Mouse (Mus musculus): Measurements from ENCODE around the gene Abcb4. TPM values are rescaled to one million over a fixed set of nuclear protein-coding genes. Genes with fewer than 3 reads are reported as not detected.
"Not testable (repeated sequence)": the region's sequence is repeated elsewhere in the genome, so short reads cannot be mapped to it uniquely, and the experiment has no call there.

Abcb4 gene
- polyA plus RNA-seq, 1 experiment from 2014 or later = 9.0 TPM

- no peaks in the 10 kb centered on the region for H3K79me2 ChIP-seq (ENCODE audit: inconsistent target)
- WGBS (ENCODE audit: missing documents) = 3% methylated on average over 15 of the region's 15 CpGs
- peak overlapping the region; percentile 43 for H3K4me3 ChIP-seq (ENCODE audit: inconsistent target)
- peak overlapping the region; percentile 70 for H3K27ac ChIP-seq
- no peaks in the 10 kb centered on the region for H3K36me3 ChIP-seq (ENCODE audit: inconsistent target)
These were observed 548 bp downstream of the Abcb4 start for GRCm38 (mm10) chr5:8894104-8894425.

- whole genome bisulfite sequencing (ENCODE audit: missing documents) = 39% methylated on average over 15 of the region's 15 CpGs
- peak overlapping the region; percentile 43 for H3K4me3 ChIP-seq (ENCODE audit: inconsistent target)
- no peaks in the 10 kb centered on the region for H3K36me3 ChIP-seq (ENCODE audit: inconsistent target)
- no peaks in the 10 kb centered on the region for H3K79me2 ChIP-seq (ENCODE audit: inconsistent target)
- peak overlapping the region; percentile 70 for H3K27ac ChIP-seq
These were observed 1.3 kb downstream of the Abcb4 start for GRCm38 (mm10) chr5:8894641-8895490.

GRCm38 (mm10) chr5:8896198-8896597, 2.7 kb downstream of the Abcb4 start:
- no peak overlapping the region for H3K27ac ChIP-seq
- no peaks in the 10 kb centered on the region for H3K79me2 ChIP-seq (ENCODE audit: inconsistent target)
- no peaks in the 10 kb centered on the region for H3K36me3 ChIP-seq (ENCODE audit: inconsistent target)
- no peak overlapping the region for H3K4me3 ChIP-seq (ENCODE audit: inconsistent target)
- WGBS (ENCODE audit: missing documents) = no CpG with 5 or more reads among the region's 1 CpGs

- Histone ChIP-seq H3K79me2 (ENCODE audit: inconsistent target) (no peaks in the 10 kb centered on the region), H3K36me3 (ENCODE audit: inconsistent target) (no peaks in the 10 kb centered on the region), H3K27ac (no peak overlapping the region), H3K4me3 (ENCODE audit: inconsistent target) (no peak overlapping the region)
- 100% methylated on average over 3 of the region's 3 CpGs for WGBS (ENCODE audit: missing documents)
These were observed 4.7 kb downstream of the Abcb4 start for GRCm38 (mm10) chr5:8898246-8898645.

- H3K79me2 ChIP-seq (ENCODE audit: inconsistent target) = no peaks in the 10 kb centered on the region
- WGBS (ENCODE audit: missing documents) = 89% methylated on average over 1 of the region's 1 CpGs
- H3K27ac ChIP-seq = no peak overlapping the region
- no peaks in the 10 kb centered on the region for H3K36me3 ChIP-seq (ENCODE audit: inconsistent target)
- no peak overlapping the region for H3K4me3 ChIP-seq (ENCODE audit: inconsistent target)
These were observed 7.5 kb downstream of the Abcb4 start for GRCm38 (mm10) chr5:8901001-8901400.

GRCm38 (mm10) chr5:8902141-8902817, 8.8 kb downstream of the Abcb4 start:
- no peaks in the 10 kb centered on the region for H3K36me3 ChIP-seq (ENCODE audit: inconsistent target)
- H3K4me3 ChIP-seq (ENCODE audit: inconsistent target) = no peak overlapping the region
- H3K79me2 ChIP-seq (ENCODE audit: inconsistent target) = no peaks in the 10 kb centered on the region
- 89% methylated on average over 6 of the region's 6 CpGs for WGBS (ENCODE audit: missing documents)
- no peak overlapping the region for H3K27ac ChIP-seq

GRCm38 (mm10) chr5:8904539-8904938, 11.0 kb downstream of the Abcb4 start:
- H3K79me2 ChIP-seq (ENCODE audit: inconsistent target) = no peaks in the 10 kb centered on the region
- no peak overlapping the region for H3K4me3 ChIP-seq (ENCODE audit: inconsistent target)
- no peaks in the 10 kb centered on the region for H3K36me3 ChIP-seq (ENCODE audit: inconsistent target)
- no peak overlapping the region for H3K27ac ChIP-seq
- WGBS (ENCODE audit: missing documents) = 91% methylated on average over 6 of the region's 6 CpGs

GRCm38 (mm10) chr5:8911567-8912198, 18.2 kb downstream of the Abcb4 start:
- WGBS (ENCODE audit: missing documents) = 24% methylated on average over 7 of the region's 8 CpGs
- Histone ChIP-seq H3K79me2 (ENCODE audit: inconsistent target) (no peaks in the 10 kb centered on the region), H3K4me3 (ENCODE audit: inconsistent target) (no peak overlapping the region), H3K27ac (no peak overlapping the region), H3K36me3 (ENCODE audit: inconsistent target) (no peaks in the 10 kb centered on the region)

- no peak overlapping the region for H3K4me3 ChIP-seq (ENCODE audit: inconsistent target)
- H3K36me3 ChIP-seq (ENCODE audit: inconsistent target) = no peaks in the 10 kb centered on the region
- WGBS (ENCODE audit: missing documents) = 69% methylated on average over 2 of the region's 2 CpGs
- no peaks in the 10 kb centered on the region for H3K79me2 ChIP-seq (ENCODE audit: inconsistent target)
- no peak overlapping the region for H3K27ac ChIP-seq
These were observed 22.9 kb downstream of the Abcb4 start for GRCm38 (mm10) chr5:8916400-8916799.

GRCm38 (mm10) chr5:8917069-8917468, 23.6 kb downstream of the Abcb4 start:
- H3K79me2 ChIP-seq (ENCODE audit: inconsistent target) = no peaks in the 10 kb centered on the region
- no peak overlapping the region for H3K4me3 ChIP-seq (ENCODE audit: inconsistent target)
- WGBS (ENCODE audit: missing documents) = 0% methylated on average over 6 of the region's 6 CpGs
- no peak overlapping the region for H3K27ac ChIP-seq
- H3K36me3 ChIP-seq (ENCODE audit: inconsistent target) = no peaks in the 10 kb centered on the region

GRCm38 (mm10) chr5:8928440-8928839, 34.9 kb downstream of the Abcb4 start:
- H3K27ac ChIP-seq = no peak overlapping the region
- no peaks in the 10 kb centered on the region for H3K36me3 ChIP-seq (ENCODE audit: inconsistent target)
- WGBS (ENCODE audit: missing documents) = 96% methylated on average over 9 of the region's 9 CpGs
- no peaks in the 10 kb centered on the region for H3K79me2 ChIP-seq (ENCODE audit: inconsistent target)
- H3K4me3 ChIP-seq (ENCODE audit: inconsistent target) = no peak overlapping the region

GRCm38 (mm10) chr5:8937965-8938364, 44.4 kb downstream of the Abcb4 start:
- H3K27ac ChIP-seq = no peak overlapping the region
- 51% methylated on average over 7 of the region's 7 CpGs for WGBS (ENCODE audit: missing documents)
- H3K4me3 ChIP-seq (ENCODE audit: inconsistent target) = no peak overlapping the region
- H3K79me2 ChIP-seq (ENCODE audit: inconsistent target) = no peaks in the 10 kb centered on the region
- no peaks in the 10 kb centered on the region for H3K36me3 ChIP-seq (ENCODE audit: inconsistent target)

- not testable (repeated sequence) for H3K36me3 ChIP-seq (ENCODE audit: inconsistent target); H3K4me3 ChIP-seq (ENCODE audit: inconsistent target); H3K27ac ChIP-seq; H3K79me2 ChIP-seq (ENCODE audit: inconsistent target)
- WGBS (ENCODE audit: missing documents) = no CpG with 5 or more reads among the region's 1 CpGs
These were observed 47.7 kb downstream of the Abcb4 start for GRCm38 (mm10) chr5:8941266-8941665.

- Histone ChIP-seq H3K79me2 (ENCODE audit: inconsistent target) (no peaks in the 10 kb centered on the region), H3K36me3 (ENCODE audit: inconsistent target) (no peaks in the 10 kb centered on the region), H3K27ac (no peak overlapping the region), H3K4me3 (ENCODE audit: inconsistent target) (no peak overlapping the region)
- 52% methylated on average over 3 of the region's 3 CpGs for WGBS (ENCODE audit: missing documents)
These were observed 50.3 kb downstream of the Abcb4 start for GRCm38 (mm10) chr5:8943836-8944235.
